Comparison of ENCODE assay signal across 8 mouse cellular contexts in genomic region chr3:19406351-19407151, GRCm38 (mm10).
DNase-seq lines count a peak whose midpoint lies in the region; ATAC-seq and TF ChIP-seq lines count a peak whose summit lies in the region.

No protein-coding gene starts in this region.

- H3K36me3 ChIP-seq in forebrain, embryonic 12.5 days (replicated peaks) = no peaks in the 10 kb centered on the region
- no peaks in the 10 kb centered on the region for H3K36me3 ChIP-seq in neural tube, embryonic 14.5 days (ENCODE audit: control insufficient read depth, insufficient read depth, low read length)

- WGBS in forebrain, embryonic 12.5 days = 21% methylated on average over 14 of the region's 14 CpGs
- WGBS in neural tube, embryonic 14.5 days = 28% methylated on average over 14 of the region's 14 CpGs

- peak; percentile 93 for ATAC-seq in forebrain, embryonic 12.5 days (ENCODE audit: low FRiP score)
- peak; percentile 89 for ATAC-seq in neural tube, embryonic 14.5 days (ENCODE audit: low read depth)

- no peak for TF ChIP-seq CTCF in left cerebral cortex, adult 2 months (IDR thresholded peaks at IDR 0.05)

- peak overlapping the region; percentile 33 for H3K4me2 ChIP-seq in forebrain, embryonic 12.5 days
- peak overlapping the region; percentile 39 for H3K4me2 ChIP-seq in neural tube, embryonic 14.5 days (ENCODE audit: low read depth, low read length)

- peak overlapping the region; percentile 31; the same call in 1 of the 2 replicates for H3K27ac ChIP-seq in forebrain, embryonic 12.5 days
- no peak overlapping the region for H3K27ac ChIP-seq in left cerebral cortex, adult 2 months
- peak overlapping the region; percentile 52 for H3K27ac ChIP-seq in neural tube, embryonic 14.5 days (ENCODE audit: low read depth, low read length)

- H3K27me3 ChIP-seq in forebrain, embryonic 12.5 days = no peaks in the 10 kb centered on the region; the same call in 1 of the 2 replicates
- no peaks in the 10 kb centered on the region for H3K27me3 ChIP-seq in neural tube, embryonic 14.5 days (ENCODE audit: control insufficient read depth, insufficient read depth, low read length)

- peaks cover 7% of the 10 kb centered on the region for H3K4me1 ChIP-seq in forebrain, embryonic 12.5 days
- no peaks in the 10 kb centered on the region for H3K4me1 ChIP-seq in neural tube, embryonic 14.5 days (ENCODE audit: control insufficient read depth, insufficient read depth, low read length)

- H3K4me3 ChIP-seq in forebrain, embryonic 12.5 days (replicated peaks) = no peak overlapping the region
- H3K4me3 ChIP-seq in left cerebral cortex, adult 2 months = peak overlapping the region; percentile 27; the same call in 1 of the 2 replicates
- peak overlapping the region; percentile 13 for H3K4me3 ChIP-seq in neural tube, embryonic 14.5 days (ENCODE audit: low read depth, low read length)

- H3K9ac ChIP-seq in forebrain, embryonic 12.5 days = no peak overlapping the region
- H3K9ac ChIP-seq in neural tube, embryonic 14.5 days (replicated peaks; ENCODE audit: low read depth, low read length) = 0 out of 2 replicates have a peak overlapping the region, but pooled peaks have one; percentile 11

- no peaks in the 10 kb centered on the region for H3K9me3 ChIP-seq in forebrain, embryonic 12.5 days
- H3K9me3 ChIP-seq in neural tube, embryonic 14.5 days (ENCODE audit: control insufficient read depth, low read length) = no peaks in the 10 kb centered on the region

- peak; percentile 1 for DNase-seq in cerebellum, adult 9-10 months
- DNase-seq in cerebellum, adult 9-11 months = no peak
- DNase-seq in left cerebral cortex, adult 2 months (ENCODE audit: extremely low spot score in 1 of 2, low spot score in 2 of 2) = peak; percentile 15 to 24
- DNase-seq in testis, postnatal 14 days (ENCODE audit: low spot score) = no peak
- no peak for DNase-seq in gastrocnemius, postnatal 25 days
- no peak for DNase-seq in urinary bladder, postnatal 14 days (ENCODE audit: low spot score)

- intact Hi-C loops in left cerebral cortex, adult 2 months (cut with DNase I) = loop anchor here (5.0 kb wide), 1 partner anchor 99 kb away; no protein-coding TSS in a partner anchor

Comparison
In these comparisons a context has a peak if more than half of its experiments do, and no peak if none do; other contexts are left out.
1. DNase-seq: peak in cerebellum, adult 9-10 months (single experiment) and left cerebral cortex, adult 2 months (2 of 2); none in cerebellum, adult 9-11 months (single experiment), testis, postnatal 14 days (single experiment), gastrocnemius, postnatal 25 days (single experiment) and urinary bladder, postnatal 14 days (single experiment).